Mouse (Mus musculus): Measurements from ENCODE around the gene Cyp2e1.
"Not testable (repeated sequence)": the region's sequence is repeated elsewhere in the genome, so short reads cannot be mapped to it uniquely, and the experiment has no call there.

The Cyp2e1 gene

GRCm38 (mm10) chr7:140763447-140764020 is at the start of gene Cyp2e1:
TSS of gene Cyp2e1 (plus strand) at chr7:140763739.
- no peak for DNase-seq (ENCODE audit: low read depth, low spot score)

- no peak for DNase-seq (ENCODE audit: low read depth, low spot score)
Observed at GRCm38 (mm10) chr7:140717155-140718055, 46.1 kb upstream of the Cyp2e1 start.

- no peak for DNase-seq (ENCODE audit: low read depth, low spot score)
Observed at GRCm38 (mm10) chr7:140721095-140721494, 42.4 kb upstream of the Cyp2e1 start.

- DNase-seq (ENCODE audit: low read depth, low spot score) = no peak
Observed at GRCm38 (mm10) chr7:140725558-140725957, 38.0 kb upstream of the Cyp2e1 start.

- no peak for DNase-seq (ENCODE audit: low read depth, low spot score)
Observed at GRCm38 (mm10) chr7:140733162-140733561, 30.4 kb upstream of the Cyp2e1 start.

- no peak for DNase-seq (ENCODE audit: low read depth, low spot score)
Observed at GRCm38 (mm10) chr7:140747402-140747801, 16.1 kb upstream of the Cyp2e1 start.

GRCm38 (mm10) chr7:140748116-140748826 is 15.3 kb upstream of the Cyp2e1 start:
- DNase-seq (ENCODE audit: low read depth, low spot score) = no peak

- no peak for DNase-seq (ENCODE audit: low read depth, low spot score)
Observed at GRCm38 (mm10) chr7:140748827-140749160, 14.7 kb upstream of the Cyp2e1 start.

- no peak for DNase-seq (ENCODE audit: low read depth, low spot score)
Observed at GRCm38 (mm10) chr7:140754556-140754955, 9.0 kb upstream of the Cyp2e1 start.

GRCm38 (mm10) chr7:140756151-140756854 is 7.2 kb upstream of the Cyp2e1 start:
- DNase-seq (ENCODE audit: low read depth, low spot score) = no peak

GRCm38 (mm10) chr7:140760647-140761046 is 2.9 kb upstream of the Cyp2e1 start:
- no peak for DNase-seq (ENCODE audit: low read depth, low spot score)

- DNase-seq (ENCODE audit: low read depth, low spot score) = not testable (repeated sequence)
Observed at GRCm38 (mm10) chr7:140765391-140765790, 1.9 kb downstream of the Cyp2e1 start.

GRCm38 (mm10) chr7:140765888-140766739 is 2.6 kb downstream of the Cyp2e1 start:
- DNase-seq (ENCODE audit: low read depth, low spot score) = peak; percentile 51

GRCm38 (mm10) chr7:140780548-140780947 is 17.0 kb downstream of the Cyp2e1 start:
- DNase-seq (ENCODE audit: low read depth, low spot score) = no peak

GRCm38 (mm10) chr7:140787406-140788052 is 24.0 kb downstream of the Cyp2e1 start, which contains the start of gene Syce1:
TSS of gene Syce1 (minus strand) at chr7:140787852.
- DNase-seq (ENCODE audit: low read depth, low spot score) = no peak

GRCm38 (mm10) chr7:140788053-140788435 is 24.5 kb downstream of the Cyp2e1 start:
- no peak for DNase-seq (ENCODE audit: low read depth, low spot score)

- DNase-seq (ENCODE audit: low read depth, low spot score) = no peak
Observed at GRCm38 (mm10) chr7:140793541-140793940, 30.0 kb downstream of the Cyp2e1 start.

GRCm38 (mm10) chr7:140797619-140798018 is 34.1 kb downstream of the Cyp2e1 start:
- DNase-seq (ENCODE audit: low read depth, low spot score) = no peak

GRCm38 (mm10) chr7:140798212-140798611 is 34.7 kb downstream of the Cyp2e1 start:
- no peak for DNase-seq (ENCODE audit: low read depth, low spot score)

- no peak for DNase-seq (ENCODE audit: low read depth, low spot score)
Observed at GRCm38 (mm10) chr7:140802629-140803028, 39.1 kb downstream of the Cyp2e1 start.
